In genomic region chr7:64392819-64393151, GRCm38 (mm10) we compare ENCODE assay signal across 8 mouse cellular contexts. TPM values are rescaled to one million over a fixed set of nuclear protein-coding genes. Genes with fewer than 3 reads are reported as not detected.
DNase-seq lines count a peak whose midpoint lies in the region; ATAC-seq and TF ChIP-seq lines count a peak whose summit lies in the region.

No protein-coding gene starts in this region.

- no peak for DNase-seq in lung, postnatal 0 days (ENCODE audit: low spot score)
- DNase-seq in lung, postnatal 25 days (ENCODE audit: low spot score) = no peak
- DNase-seq in forebrain, embryonic 10.5 days (ENCODE audit: extremely low spot score, low spot score) = no peak
- no peak for DNase-seq in right cerebral cortex, postnatal 36 days (ENCODE audit: low spot score in 2 of 2)
- no peak for DNase-seq in right cerebral cortex, postnatal 25 days
- DNase-seq in cerebellum, postnatal 14 days = no peak

- peak overlapping the region; percentile 61 for H3K9ac ChIP-seq in lung, postnatal 0 days (replicated peaks; ENCODE audit: low read depth)
- H3K9ac ChIP-seq in limb, embryonic 12.5 days (replicated peaks) = peak overlapping the region; percentile 81
- H3K9ac ChIP-seq in stomach, embryonic 14.5 days (replicated peaks; ENCODE audit: low read depth, low read length) = peak overlapping the region; percentile 80

- H3K27ac ChIP-seq in lung, postnatal 0 days (ENCODE audit: low read length) = peak overlapping the region; percentile 79
- H3K27ac ChIP-seq in forebrain, embryonic 10.5 days = peak overlapping the region; percentile 90
- peak overlapping the region; percentile 82 for H3K27ac ChIP-seq in limb, embryonic 12.5 days
- H3K27ac ChIP-seq in stomach, embryonic 14.5 days (ENCODE audit: low read length) = peak overlapping the region; percentile 69; the same call in 1 of the 2 replicates

- TF ChIP-seq CTCF in lung, postnatal 0 days (IDR thresholded peaks at IDR 0.05) = no peak

- H3K9me3 ChIP-seq in lung, postnatal 0 days (ENCODE audit: low read length) = no peaks in the 10 kb centered on the region
- no peaks in the 10 kb centered on the region for H3K9me3 ChIP-seq in forebrain, embryonic 10.5 days
- H3K9me3 ChIP-seq in limb, embryonic 12.5 days = no peaks in the 10 kb centered on the region
- no peaks in the 10 kb centered on the region for H3K9me3 ChIP-seq in stomach, embryonic 14.5 days (ENCODE audit: control insufficient read depth, low read depth, low read length)

- H3K36me3 ChIP-seq in lung, postnatal 0 days (ENCODE audit: insufficient read depth, low read length) = peaks cover 12% of the 10 kb centered on the region; the same call in 1 of the 2 replicates
- H3K36me3 ChIP-seq in forebrain, embryonic 10.5 days (replicated peaks) = peaks cover 22% of the 10 kb centered on the region
- H3K36me3 ChIP-seq in limb, embryonic 12.5 days = peaks cover 20% of the 10 kb centered on the region
- H3K36me3 ChIP-seq in stomach, embryonic 14.5 days (ENCODE audit: control insufficient read depth, insufficient read depth, low read length) = peaks cover 12% of the 10 kb centered on the region; the same call in 1 of the 2 replicates

- H3K4me2 ChIP-seq in lung, postnatal 0 days (replicated peaks; ENCODE audit: low read depth, low read length) = peak overlapping the region; percentile 67
- H3K4me2 ChIP-seq in limb, embryonic 12.5 days = peak overlapping the region; percentile 93
- peak overlapping the region; percentile 58 for H3K4me2 ChIP-seq in stomach, embryonic 14.5 days (replicated peaks; ENCODE audit: low read depth, low read length)

- no peaks in the 10 kb centered on the region; the same call in 1 of the 2 replicates for H3K4me1 ChIP-seq in lung, postnatal 0 days (ENCODE audit: insufficient read depth, low read depth, low read length)
- H3K4me1 ChIP-seq in forebrain, embryonic 10.5 days = peaks cover 24% of the 10 kb centered on the region
- peaks cover 11% of the 10 kb centered on the region for H3K4me1 ChIP-seq in limb, embryonic 12.5 days (replicated peaks)
- H3K4me1 ChIP-seq in stomach, embryonic 14.5 days (ENCODE audit: control insufficient read depth, insufficient read depth, low read length) = peaks cover 2% of the 10 kb centered on the region; the same call in 1 of the 2 replicates

- WGBS in lung, postnatal 0 days = under 1% methylated on average over 15 of the region's 15 CpGs
- WGBS in forebrain, embryonic 10.5 days = 2% methylated on average over 15 of the region's 15 CpGs
- WGBS in limb, embryonic 12.5 days = 1% methylated on average over 15 of the region's 15 CpGs
- WGBS in stomach, embryonic 14.5 days = under 1% methylated on average over 15 of the region's 15 CpGs

- H3K27me3 ChIP-seq in lung, postnatal 0 days (replicated peaks; ENCODE audit: insufficient read depth, low read length) = no peaks in the 10 kb centered on the region
- H3K27me3 ChIP-seq in forebrain, embryonic 10.5 days (ENCODE audit: poor library complexity, severe bottlenecking) = no peaks in the 10 kb centered on the region
- no peaks in the 10 kb centered on the region for H3K27me3 ChIP-seq in limb, embryonic 12.5 days
- H3K27me3 ChIP-seq in stomach, embryonic 14.5 days (ENCODE audit: control insufficient read depth, insufficient read depth, low read length) = no peaks in the 10 kb centered on the region

- TF ChIP-seq EP300 in lung, postnatal 0 days (IDR thresholded peaks at IDR 0.05) = no peak

- peak overlapping the region; percentile 66 for H3K4me3 ChIP-seq in lung, postnatal 0 days (ENCODE audit: low read depth, low read length)
- H3K4me3 ChIP-seq in forebrain, embryonic 10.5 days = peak overlapping the region; percentile 78
- peak overlapping the region; percentile 72 for H3K4me3 ChIP-seq in limb, embryonic 12.5 days (replicated peaks)
- H3K4me3 ChIP-seq in stomach, embryonic 14.5 days (ENCODE audit: low read depth, low read length) = peak overlapping the region; percentile 74

- ATAC-seq in lung, postnatal 0 days = peak; percentile 40
- ATAC-seq in limb, embryonic 12.5 days (ENCODE audit: insufficient number of reproducible peaks, insufficient read depth, low FRiP score, low TSS enrichment, low read depth) = no peak; the same call in 1 of the 2 replicates
- peak; percentile 59; the same call in 1 of the 2 replicates for ATAC-seq in stomach, embryonic 14.5 days (ENCODE audit: insufficient number of reproducible peaks, insufficient read depth, low FRiP score, low read depth)

RNA-seq across cellular contexts. Expression of gene Mcee, which starts 0.4 kb away (rescaled TPM):
- 112 and 117 TPM in 2 replicates for polyA plus RNA-seq in lung, postnatal 0 days (2015; fragmentation: Nextera tagmentation; extraction: Ambion mirVana)
- 40.3 and 43.8 TPM in 2 replicates for polyA plus RNA-seq in forebrain, embryonic 10.5 days (2016; fragmentation: Nextera tagmentation; extraction: Ambion mirVana)
- polyA plus RNA-seq in limb, embryonic 12.5 days (2016; fragmentation: Nextera tagmentation; extraction: Ambion mirVana) = 47.0 and 53.2 TPM in 2 replicates
- 74.6 and 78.5 TPM in 2 replicates for polyA plus RNA-seq in stomach, embryonic 14.5 days (2014; fragmentation: Nextera tagmentation; extraction: Ambion mirVana)

RNA-seq across cellular contexts. Expression of gene Mphosph10, which starts 0.7 kb away (rescaled TPM):
- polyA plus RNA-seq in lung, postnatal 0 days (2015; fragmentation: Nextera tagmentation; extraction: Ambion mirVana) = 18.6 and 21.1 TPM in 2 replicates
- polyA plus RNA-seq in forebrain, embryonic 10.5 days (2016; fragmentation: Nextera tagmentation; extraction: Ambion mirVana) = 58.8 and 64.7 TPM in 2 replicates
- 52.4 and 60.3 TPM in 2 replicates for polyA plus RNA-seq in limb, embryonic 12.5 days (2016; fragmentation: Nextera tagmentation; extraction: Ambion mirVana)
- polyA plus RNA-seq in stomach, embryonic 14.5 days (2014; fragmentation: Nextera tagmentation; extraction: Ambion mirVana) = 34.7 and 40.1 TPM in 2 replicates

RNA-seq across cellular contexts. Expression of gene Fan1, which starts 18.9 kb away (rescaled TPM):
- polyA plus RNA-seq in lung, postnatal 0 days (2015; fragmentation: Nextera tagmentation; extraction: Ambion mirVana) = 4.8 and 5.2 TPM in 2 replicates
- polyA plus RNA-seq in forebrain, embryonic 10.5 days (2016; fragmentation: Nextera tagmentation; extraction: Ambion mirVana) = 9.5 and 10.4 TPM in 2 replicates
- polyA plus RNA-seq in limb, embryonic 12.5 days (2016; fragmentation: Nextera tagmentation; extraction: Ambion mirVana) = 11.4 and 12.4 TPM in 2 replicates
- polyA plus RNA-seq in stomach, embryonic 14.5 days (2014; fragmentation: Nextera tagmentation; extraction: Ambion mirVana) = 9.4 and 11.7 TPM in 2 replicates
